Mouse (Mus musculus): ENCODE measurements around the gene Slc16a14.

Gene Slc16a14

DNA sequence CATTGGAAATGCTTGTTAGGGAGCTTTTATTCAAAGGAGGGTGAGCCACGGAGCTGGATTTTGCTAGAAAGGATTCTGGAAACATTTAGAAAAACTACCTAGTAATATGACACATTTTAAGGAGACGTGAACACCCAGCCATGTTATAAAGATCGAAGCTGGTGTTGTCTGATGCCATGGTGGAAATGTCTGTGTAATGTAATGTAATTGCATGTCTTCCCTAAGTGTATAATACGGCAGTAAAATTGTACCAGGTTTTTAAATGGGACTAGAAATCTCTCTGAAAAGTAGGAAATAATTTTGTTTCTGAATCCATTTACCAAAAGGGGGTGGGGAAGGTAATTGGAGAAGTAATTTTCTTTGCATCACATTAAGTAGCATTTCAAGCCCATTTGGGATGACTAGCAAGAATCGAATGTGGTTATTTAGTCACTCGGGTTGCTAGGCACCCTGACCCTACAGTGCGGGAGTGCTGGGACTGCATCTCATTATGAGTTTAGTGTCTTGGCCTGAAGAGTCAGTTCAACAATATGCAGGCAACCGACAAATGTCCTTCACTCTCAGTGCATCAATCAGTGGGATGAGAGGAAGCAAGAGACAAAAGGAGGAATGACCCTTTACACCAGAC lies 24.6 kb downstream of the Slc16a14 start:
- DNase-seq, result no peak

DNA sequence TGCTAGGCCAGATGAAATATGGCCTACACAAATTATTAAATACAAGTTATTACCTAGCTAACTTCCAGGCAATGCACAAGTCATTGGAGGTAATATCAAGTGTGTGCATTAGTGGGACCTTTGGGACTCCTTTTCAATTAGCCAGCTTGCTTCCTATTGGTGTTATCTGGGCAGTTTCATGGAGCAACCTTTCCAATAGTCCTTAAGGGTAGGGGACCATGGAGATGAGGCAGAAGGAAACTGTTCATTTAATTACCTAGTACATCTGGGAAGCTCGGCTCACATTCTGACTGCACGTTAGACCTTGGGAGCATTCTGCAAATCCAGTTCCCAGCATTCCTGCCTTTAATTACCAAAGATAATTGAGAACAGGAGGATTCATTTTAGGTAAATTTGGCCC lies 30.5 kb downstream of the Slc16a14 start:
- no peak for DNase-seq

GRCm38 (mm10) chr1:84899156-84899555 lies 35.8 kb downstream of the Slc16a14 start:
- DNase-seq, result no peak

DNA sequence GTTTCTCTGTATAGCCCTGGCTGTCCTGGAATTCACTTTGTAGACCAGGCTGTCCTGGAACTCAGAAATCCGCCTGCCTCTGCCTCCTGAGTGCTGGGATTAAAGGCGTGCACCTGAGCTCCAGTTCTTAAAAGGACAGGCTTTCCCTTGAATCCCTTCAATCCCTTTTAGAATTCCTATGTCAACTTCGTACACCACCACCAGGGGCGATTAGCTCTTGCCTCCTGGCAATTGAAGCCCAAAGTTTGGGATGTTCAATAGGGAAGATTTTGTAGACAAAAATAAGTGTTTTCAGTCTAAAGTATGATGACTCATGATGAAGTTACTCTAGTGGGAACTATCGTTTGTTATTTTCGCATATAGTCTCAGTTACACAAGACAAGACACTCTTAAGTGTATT lies 37.6 kb downstream of the Slc16a14 start:
- no peak for DNase-seq

GRCm38 (mm10) chr1:84891746-84892145 lies 43.2 kb downstream of the Slc16a14 start:
- DNase-seq, result no peak

DNA sequence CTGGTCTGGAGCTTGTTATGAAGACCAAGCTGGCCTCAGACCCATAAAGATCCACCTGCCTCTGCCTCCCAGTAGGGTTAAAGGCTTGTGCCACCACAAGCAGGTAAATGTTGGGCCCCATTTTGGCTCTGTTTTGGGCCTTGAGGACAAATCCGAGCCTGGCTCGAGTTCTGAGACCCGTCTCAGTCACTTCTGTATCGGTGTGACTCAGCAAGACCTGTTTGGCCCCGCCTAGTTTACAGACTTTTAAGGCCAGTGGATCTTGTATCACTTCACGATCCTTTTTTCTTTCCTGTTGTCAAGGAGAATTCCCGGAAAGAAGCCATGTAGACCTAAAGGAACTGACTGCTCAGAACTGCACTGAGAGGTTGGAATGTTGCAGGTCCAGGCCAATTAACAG lies 44.4 kb downstream of the Slc16a14 start:
- no peak for DNase-seq

- no peak for DNase-seq
Observed at GRCm38 (mm10) chr1:84890005-84890393, 44.9 kb downstream of the Slc16a14 start.

DNA sequence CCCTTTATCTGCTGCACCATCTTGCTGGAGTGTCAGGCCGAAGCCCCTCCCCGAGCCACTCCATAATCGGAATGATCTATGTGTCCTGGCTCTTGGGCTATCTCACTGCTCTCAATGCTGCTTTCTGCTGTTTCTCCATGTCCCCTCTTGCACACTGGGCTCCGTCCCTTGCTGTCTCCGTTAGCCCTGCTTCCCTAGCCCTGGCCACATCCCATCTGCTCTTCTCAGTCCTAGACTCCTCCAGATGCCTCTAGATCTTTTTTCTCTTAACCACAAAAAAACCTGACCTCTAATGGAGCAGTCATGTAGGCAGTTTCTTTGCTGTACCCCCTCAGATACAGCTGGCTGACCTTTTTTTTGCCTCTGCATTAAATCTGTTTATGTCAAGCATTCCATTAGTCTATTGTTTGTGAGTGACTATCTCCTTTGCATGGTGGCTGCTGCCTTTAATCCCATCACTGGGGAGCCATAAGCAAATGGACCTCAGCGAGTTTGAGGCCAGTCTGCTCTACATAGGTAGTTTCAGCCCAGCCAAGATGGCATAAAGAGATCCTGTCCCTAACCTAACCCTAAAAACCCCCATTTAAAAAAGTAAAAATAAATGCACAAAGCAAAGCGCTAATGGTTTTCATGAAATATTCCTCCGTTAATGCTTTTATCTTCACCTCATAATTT lies 45.5 kb downstream of the Slc16a14 start:
- no peak for DNase-seq

GRCm38 (mm10) chr1:84885921-84886320 lies 49.0 kb downstream of the Slc16a14 start:
- no peak for DNase-seq

DNA sequence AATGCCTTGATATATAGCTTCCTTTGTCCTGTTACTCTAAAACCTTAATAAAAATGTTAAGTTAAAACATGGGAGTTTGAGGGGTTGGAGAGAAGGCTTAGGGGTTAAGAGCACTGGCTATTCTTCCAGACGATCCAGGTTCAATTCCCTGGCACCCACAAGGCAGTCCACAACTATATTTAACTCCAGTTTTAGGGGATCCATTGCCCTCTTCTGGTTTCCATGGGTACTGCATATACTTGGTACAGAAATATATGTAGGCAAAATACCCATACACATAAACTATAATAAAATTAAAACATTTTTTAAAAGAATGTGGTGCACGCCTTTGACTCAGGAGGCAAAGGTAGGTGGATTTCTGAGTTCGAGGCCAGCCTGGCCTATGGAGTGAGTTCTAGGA lies 49.8 kb downstream of the Slc16a14 start:
- DNase-seq, result no peak

- peak; percentile 45 to 58 for DNase-seq
Observed at GRCm38 (mm10) chr1:84883889-84884288, 51.0 kb downstream of the Slc16a14 start.

DNA sequence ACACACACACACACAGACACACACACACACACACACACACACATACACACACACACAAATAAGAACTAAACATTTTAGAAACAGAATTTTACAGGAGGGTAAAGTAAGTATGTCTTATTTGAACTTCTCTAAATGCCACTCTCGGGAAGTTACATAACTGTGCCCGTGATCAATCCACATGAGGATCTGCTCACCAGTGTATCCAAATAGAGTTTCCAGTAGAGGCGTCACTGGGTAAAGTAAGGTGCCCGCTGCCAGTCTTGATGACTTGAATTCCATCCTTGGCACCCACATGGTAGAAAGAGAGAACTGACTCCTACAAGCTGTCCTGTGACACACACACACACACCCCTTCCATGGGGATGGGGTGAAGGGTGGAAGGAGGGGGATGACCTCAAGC lies 52.0 kb downstream of the Slc16a14 start:
- no peak for DNase-seq

DNA sequence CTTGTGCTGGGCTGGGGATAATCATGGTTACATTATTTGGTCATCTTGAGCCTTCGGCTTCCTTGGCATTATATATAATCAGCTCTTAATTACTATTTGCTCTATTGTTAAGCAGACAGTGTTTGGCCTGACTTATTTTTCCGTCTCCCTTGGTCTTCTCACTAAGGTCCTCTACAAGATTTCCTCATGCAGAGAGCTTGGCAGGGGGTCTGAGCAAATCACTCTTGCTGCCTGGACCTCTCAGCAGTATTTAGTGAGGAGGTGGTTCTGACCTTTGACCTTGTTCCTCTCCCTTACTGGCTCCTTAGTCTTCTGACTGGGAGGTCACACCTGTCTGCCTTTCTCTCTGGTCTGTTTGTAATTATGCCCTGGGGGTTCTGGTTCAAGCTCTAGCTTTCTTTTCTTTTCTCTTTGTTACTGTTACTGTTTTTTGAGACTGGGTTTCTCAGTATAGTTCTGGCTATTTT lies 52.8 kb downstream of the Slc16a14 start:
- no peak for DNase-seq

DNA sequence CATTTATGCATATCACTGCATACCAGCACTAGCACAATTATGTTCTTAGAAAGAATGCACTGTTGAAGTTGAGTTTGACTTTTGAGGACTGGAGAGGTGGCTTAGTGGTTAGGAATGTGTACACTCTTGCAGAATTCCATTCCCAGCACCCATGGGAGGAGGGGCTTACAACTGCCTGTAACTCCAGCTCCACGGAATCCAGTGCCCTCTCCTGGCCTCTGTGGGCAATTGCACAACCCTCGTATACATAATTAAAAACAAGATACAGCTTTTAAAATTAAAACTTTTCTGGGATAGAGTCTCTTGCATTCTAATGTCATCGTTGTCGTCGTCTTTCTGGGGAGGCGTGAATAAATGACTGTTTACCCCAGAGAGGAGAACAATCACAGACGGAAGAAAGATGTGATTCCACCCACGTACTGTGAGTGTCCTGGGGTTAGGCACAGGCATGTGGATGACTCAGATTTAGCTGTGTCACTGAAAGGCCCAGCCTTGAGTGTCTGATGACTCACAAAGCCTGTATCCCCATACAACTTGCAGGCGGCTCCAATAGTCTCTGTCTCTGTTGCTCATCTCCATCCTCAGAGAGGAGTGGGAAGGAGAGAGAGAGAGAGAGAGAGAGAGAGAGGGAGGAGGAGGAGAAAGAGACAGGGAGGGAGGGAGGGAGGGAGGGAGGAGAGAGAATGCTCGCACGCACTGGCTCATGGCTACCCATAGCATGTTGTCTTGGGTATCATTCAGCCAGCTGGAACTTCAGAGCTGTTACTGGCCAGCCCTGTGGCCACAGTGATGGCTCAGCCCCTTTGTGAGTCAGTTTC lies 53.5 kb downstream of the Slc16a14 start:
- DNase-seq, result no peak

DNA sequence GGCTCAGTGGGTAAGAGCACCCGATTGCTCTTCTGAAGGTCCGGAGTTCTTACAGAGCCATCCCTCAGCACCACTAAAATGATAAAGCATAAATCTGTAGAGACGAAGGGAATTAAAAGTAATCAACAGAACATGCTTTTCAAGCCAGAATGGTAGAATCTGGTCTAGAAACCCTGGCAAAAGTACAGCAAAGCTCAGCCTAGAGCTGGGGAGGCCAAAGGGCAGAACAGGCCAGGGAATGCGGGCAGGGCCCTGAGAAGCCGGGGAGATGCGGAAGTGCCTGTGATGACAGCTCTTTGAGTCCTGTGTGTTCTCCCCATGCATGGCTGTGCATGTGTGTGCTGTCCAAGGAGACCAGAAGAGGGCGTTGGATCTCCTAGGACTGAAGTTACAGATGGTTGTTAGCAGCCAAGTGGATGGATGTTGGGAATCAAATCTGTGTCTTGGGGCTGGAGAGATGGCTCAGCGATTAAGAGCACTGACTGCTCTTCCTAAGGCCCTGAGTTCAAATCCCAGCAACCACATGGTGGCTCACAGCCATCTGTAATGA lies 55.3 kb downstream of the Slc16a14 start:
- DNase-seq, result no peak

DNA sequence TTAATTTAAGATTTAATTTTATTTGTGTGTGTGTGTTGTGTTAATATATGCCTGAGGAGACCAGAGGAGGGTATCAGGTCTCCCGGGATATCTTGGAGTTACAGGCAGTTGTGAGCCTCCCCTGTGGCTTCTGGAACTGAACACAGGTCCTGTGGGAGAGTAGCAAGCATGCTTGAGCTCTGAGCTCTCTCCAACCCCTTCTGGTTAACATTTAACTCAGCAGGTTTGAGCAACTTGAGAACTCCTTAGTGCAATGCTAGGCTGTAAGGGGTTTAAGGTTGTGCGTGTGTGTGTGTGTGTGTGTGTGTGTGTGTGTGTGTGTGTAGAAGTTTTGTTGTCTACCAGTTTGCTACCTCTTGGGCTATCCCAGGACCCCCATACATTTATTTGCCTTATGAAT lies 57.3 kb downstream of the Slc16a14 start:
- DNase-seq, result no peak

- no peak for DNase-seq
Observed at GRCm38 (mm10) chr1:84872939-84873338, 62.0 kb downstream of the Slc16a14 start.

DNA sequence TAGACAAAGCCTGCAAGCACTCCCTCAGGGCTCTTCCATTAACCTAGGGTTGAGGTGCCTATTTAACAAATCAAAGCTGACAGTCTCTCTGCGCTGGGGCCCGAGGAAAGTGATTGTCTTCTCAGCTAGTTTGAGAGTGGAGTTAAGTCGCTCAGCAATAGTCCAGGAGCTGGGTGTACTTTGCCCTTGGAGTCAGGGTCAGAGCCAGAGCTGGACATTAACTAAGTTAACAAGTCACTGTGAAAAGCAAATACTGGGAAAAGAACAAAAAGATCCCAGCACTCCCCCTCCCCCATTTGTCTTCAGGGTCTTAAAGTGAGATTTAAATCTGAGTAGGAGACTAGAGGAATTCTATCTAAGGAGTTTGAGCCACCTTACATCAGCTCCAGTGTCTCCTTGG lies 62.8 kb downstream of the Slc16a14 start:
- DNase-seq, result peak in 1 of 2 experiments; percentile 45

- peak in 1 of 2 experiments; percentile 32 for DNase-seq
Observed at GRCm38 (mm10) chr1:84871131-84871530, 63.8 kb downstream of the Slc16a14 start.

DNA sequence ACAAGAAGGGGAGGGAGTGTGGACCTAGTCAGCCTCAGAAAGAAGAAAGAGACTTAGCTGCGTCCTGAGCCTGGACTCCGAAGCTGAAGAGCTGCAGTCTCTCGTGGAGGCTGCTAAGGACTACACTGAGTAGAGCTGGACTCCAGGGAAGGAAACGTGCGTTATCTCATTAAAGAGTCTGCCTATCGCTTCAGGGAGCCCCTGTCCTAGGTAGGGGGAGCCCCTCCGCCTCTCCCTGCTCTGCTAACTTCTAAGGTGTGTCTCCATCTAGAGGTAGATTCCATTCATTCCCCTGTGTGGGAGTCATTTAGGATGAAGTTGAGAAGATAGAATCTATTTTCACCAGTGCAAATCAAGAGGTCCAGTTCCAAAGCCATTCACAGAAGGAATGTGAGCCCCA lies 65.4 kb downstream of the Slc16a14 start:
- no peak for DNase-seq

DNA sequence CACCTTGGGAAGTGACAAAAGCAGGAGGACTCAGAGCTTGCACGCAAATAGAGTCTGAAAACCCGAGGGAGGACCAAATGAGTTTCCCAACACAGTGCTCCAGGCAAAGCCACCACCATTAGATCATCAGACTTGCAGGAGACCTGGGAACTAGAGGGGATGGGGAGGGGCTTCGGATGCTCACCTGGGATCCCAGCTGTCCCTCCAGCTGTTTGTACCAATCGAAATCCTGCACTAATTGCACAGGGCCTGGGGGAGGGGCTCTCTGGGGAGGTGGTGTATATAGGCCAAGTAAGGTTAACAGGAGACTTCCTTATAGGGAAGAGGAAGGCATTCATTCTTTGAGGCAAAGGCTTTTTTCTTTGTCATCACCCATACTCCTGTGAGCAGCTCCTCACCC lies 66.1 kb downstream of the Slc16a14 start:
- DNase-seq, result no peak

GRCm38 (mm10) chr1:84868311-84868710 lies 66.6 kb downstream of the Slc16a14 start:
- no peak for DNase-seq

- DNase-seq, result no peak
Observed at GRCm38 (mm10) chr1:84866706-84867230, 68.2 kb downstream of the Slc16a14 start.

Data from kidney, postnatal 4 days (tissue).